ENCODE assay signal across 23 mouse cellular contexts in the genomic region with DNA sequence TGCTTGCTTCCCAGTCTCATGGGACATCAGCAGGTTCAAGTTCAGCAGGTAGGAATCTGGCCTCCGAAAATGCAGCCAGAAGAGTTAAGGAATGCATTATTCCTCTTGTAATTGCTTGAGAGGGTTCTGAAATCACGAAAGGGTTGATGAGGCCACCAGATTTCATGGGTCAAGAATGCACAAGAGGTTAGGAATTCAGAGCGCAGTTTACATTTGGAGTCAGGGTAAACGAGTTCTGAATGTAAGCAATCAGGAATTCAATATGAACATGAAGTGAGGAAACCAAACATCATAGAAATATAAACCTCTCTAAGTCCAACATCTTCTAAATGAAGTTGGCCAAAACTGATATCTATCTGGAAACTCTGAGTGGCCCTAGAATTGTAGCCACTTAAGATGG.
"Had no signal": no experiment of that assay in that cellular context is flagged by ENCODE, and none has a peak within 500 bp of the region (broad histone marks: within the 10 kb centered on the region; RNA-seq: fewer than 3 reads in every experiment).

No protein-coding gene starts in this region.

- H3K9ac ChIP-seq: heart, embryonic 13.5 days; heart, embryonic 15.5 days; hindbrain, embryonic 13.5 days; hindbrain, embryonic 15.5 days; limb, embryonic 12.5 days had no signal

- H3K9me3 ChIP-seq: heart, embryonic 13.5 days; heart, embryonic 15.5 days; hindbrain, embryonic 13.5 days; hindbrain, embryonic 15.5 days; limb, embryonic 10.5 days; limb, embryonic 12.5 days had no signal

- H3K4me1 ChIP-seq: heart, embryonic 13.5 days; heart, embryonic 15.5 days; hindbrain, embryonic 13.5 days; hindbrain, embryonic 15.5 days; limb, embryonic 10.5 days; limb, embryonic 12.5 days had no signal

- ATAC-seq: hindbrain, postnatal 0 days; intestine, embryonic 16.5 days had no signal

- H3K4me3 ChIP-seq: heart, adult 2 months; heart, embryonic 13.5 days; heart, embryonic 15.5 days; hindbrain, embryonic 13.5 days; hindbrain, embryonic 15.5 days; layer of hippocampus, adult 2 months; left cerebral cortex, adult 2 months; limb, embryonic 10.5 days; limb, embryonic 12.5 days had no signal

- H3K4me2 ChIP-seq: heart, embryonic 11.5 days; heart, embryonic 13.5 days; heart, embryonic 15.5 days; hindbrain, embryonic 13.5 days; hindbrain, embryonic 15.5 days; limb, embryonic 12.5 days had no signal

- H3K27ac ChIP-seq: heart, adult 2 months; heart, embryonic 13.5 days; heart, embryonic 15.5 days; hindbrain, embryonic 13.5 days; hindbrain, embryonic 15.5 days; hindbrain, postnatal 0 days; layer of hippocampus, adult 2 months; left cerebral cortex, adult 2 months; limb, embryonic 10.5 days; limb, embryonic 12.5 days had no signal

- DNase-seq: gastrocnemius, postnatal 14 days; gastrocnemius, postnatal 36 days; heart, adult 11 months; heart, adult 2 months; heart, postnatal 14 days; heart, postnatal 36 days; kidney, adult 11 months; kidney, adult 2 months; kidney, postnatal 10 days; kidney, postnatal 25 days; kidney, postnatal 4 days; liver had no signal

- H3K36me3 ChIP-seq: heart, embryonic 13.5 days; heart, embryonic 15.5 days; hindbrain, embryonic 13.5 days; hindbrain, embryonic 15.5 days; limb, embryonic 10.5 days; limb, embryonic 12.5 days had no signal

- H3K27me3 ChIP-seq: heart, embryonic 13.5 days; heart, embryonic 15.5 days; hindbrain, embryonic 13.5 days; hindbrain, embryonic 15.5 days; limb, embryonic 12.5 days had no signal
